Mouse (Mus musculus): ENCODE data around the gene Gpbp1l1. TPM values are rescaled to one million over a fixed set of nuclear protein-coding genes. Genes with fewer than 3 reads are reported as not detected.

The Gpbp1l1 gene
- total and polyA plus RNA-seq, 3 experiments, result 31.3 to 60.2 (median 34.7) TPM

GRCm38 (mm10) chr4:116557306-116558121, at the start of gene Gpbp1l1 (continued):
- TF ChIP-seq HCFC1 (IDR thresholded peaks at IDR 0.05; ENCODE audit: low read depth, low read length), result no peak; the same call in 1 of the 2 replicates

- dilution Hi-C loops (cut with MboI; ENCODE audit: extremely low pct_ligation_motif_present, extremely low pct_unique_long_range_greater_than_20kb, low sequenced_read_pairs) (no loop called here), in situ Hi-C loops (cut with MboI; ENCODE audit: low pct_ligation_motif_present, low pct_unique_long_range_greater_than_20kb, low sequenced_read_pairs) (no loop called here)
- H3K36me3 ChIP-seq (replicated peaks in 1 of 2; ENCODE audit: control insufficient read depth in 1 of 2, insufficient read depth in 1 of 2, low read length in 1 of 2), result peaks cover 17 to 45% of the 10 kb centered on the region in 2 experiments
- no peaks in the 10 kb centered on the region for H3K27me3 ChIP-seq (replicated peaks)
- H3K4me1 ChIP-seq (ENCODE audit: control insufficient read depth in 1 of 2, insufficient read depth in 2 of 2), result no peaks in the 10 kb centered on the region
- H3K27ac ChIP-seq (ENCODE audit: insufficient read depth, low read depth), result no peak overlapping the region
- no peak overlapping the region for H3K4me2 ChIP-seq (ENCODE audit: insufficient read depth, low read depth, poor library complexity, severe bottlenecking)
- H3K4me3 ChIP-seq (replicated peaks in 1 of 3; ENCODE audit: low read depth in 2 of 3, low read length in 2 of 3, poor library complexity in 1 of 3), result no peak overlapping the region
- no peak for TF ChIP-seq ZC3H11A (IDR thresholded peaks at IDR 0.05; ENCODE audit: low read depth, low read length)
- TF ChIP-seq RAD21 (IDR thresholded peaks at IDR 0.05; ENCODE audit: low read depth, low read length), result peak; percentile 22
- TF ChIP-seq CTCF (conservative IDR thresholded peaks at IDR 0.05 in 1 of 2, IDR thresholded peaks at IDR 0.05 in 1 of 2; ENCODE audit: low read depth in 2 of 2, low read length in 2 of 2), result peak; percentile 23 to 42
- TF ChIP-seq RCOR1 (conservative IDR thresholded peaks at IDR 0.05; ENCODE audit: low read depth, low read length), result no peak
- TF ChIP-seq SMC3 (IDR thresholded peaks at IDR 0.05; ENCODE audit: low read depth, low read length), result peak; percentile 13; the same call in 1 of the 2 replicates
- no peak for DNase-seq (ENCODE audit: extremely low read depth)
- H3K79me2 ChIP-seq (replicated peaks; ENCODE audit: control insufficient read depth, extremely low read depth, insufficient read depth, poor library complexity, severe bottlenecking), result no peaks in the 10 kb centered on the region
- no peak overlapping the region for H3K9ac ChIP-seq (ENCODE audit: insufficient read depth, low read depth)
- H3K9me3 ChIP-seq (replicated peaks; ENCODE audit: low read length), result peaks cover 2% of the 10 kb centered on the region
Observed at GRCm38 (mm10) chr4:116531109-116531508, 26.3 kb upstream of the Gpbp1l1 start.

GRCm38 (mm10) chr4:116536351-116536750, 21.1 kb upstream of the Gpbp1l1 start:
- dilution Hi-C loops (cut with MboI; ENCODE audit: extremely low pct_ligation_motif_present, extremely low pct_unique_long_range_greater_than_20kb, low sequenced_read_pairs), result no loop called here
- Histone ChIP-seq H3K4me2 (ENCODE audit: insufficient read depth, low read depth, poor library complexity, severe bottlenecking) (no peak overlapping the region), H3K36me3 (replicated peaks in 1 of 2; ENCODE audit: control insufficient read depth in 1 of 2, insufficient read depth in 1 of 2, low read length in 1 of 2) (peaks cover 12 to 37% of the 10 kb centered on the region in 2 experiments), H3K9ac (ENCODE audit: insufficient read depth, low read depth) (no peak overlapping the region), H3K9me3 (replicated peaks; ENCODE audit: low read length) (no peaks in the 10 kb centered on the region), H3K27ac (ENCODE audit: insufficient read depth, low read depth) (no peak overlapping the region), H3K79me2 (replicated peaks; ENCODE audit: control insufficient read depth, extremely low read depth, insufficient read depth, poor library complexity, severe bottlenecking) (no peaks in the 10 kb centered on the region), H3K4me1 (ENCODE audit: control insufficient read depth in 1 of 2, insufficient read depth in 2 of 2) (no peaks in the 10 kb centered on the region), H3K4me3 (replicated peaks in 1 of 3; ENCODE audit: low read depth in 2 of 3, low read length in 2 of 3, poor library complexity in 1 of 3) (no peak overlapping the region), H3K27me3 (replicated peaks) (no peaks in the 10 kb centered on the region)
- TF ChIP-seq MXI1 (IDR thresholded peaks at IDR 0.05; ENCODE audit: low read depth, low read length) (no peak), MAFK (IDR thresholded peaks at IDR 0.05; ENCODE audit: insufficient replicate concordance, low read length) (no peak), UBTF (IDR thresholded peaks at IDR 0.05; ENCODE audit: low read depth, low read length) (no peak), BHLHE40 (IDR thresholded peaks at IDR 0.05; ENCODE audit: low read depth, low read length) (no peak), USF2 (conservative IDR thresholded peaks at IDR 0.05; ENCODE audit: low read depth, low read length) (no peak), RAD21 (IDR thresholded peaks at IDR 0.05; ENCODE audit: low read depth, low read length) (no peak)
- in situ Hi-C loops (cut with MboI; ENCODE audit: low pct_ligation_motif_present, low pct_unique_long_range_greater_than_20kb, low sequenced_read_pairs), result no loop called here
- no peak for DNase-seq (ENCODE audit: extremely low read depth)

All from CH12.LX (cell line).